Mouse (Mus musculus) intestine, embryonic 15.5 days (tissue): ENCODE results near the gene Tgfb1i1. TPM values are rescaled to one million over a fixed set of nuclear protein-coding genes. Genes with fewer than 3 reads are reported as not detected.

Source experiments
- ATAC-seq: fragments of 200-750 bp; cut with Nextera tagmentation; 2 replicates; pipeline ENCODE4 v1.8.0; 2017; ENCODE audit warnings: moderate TSS enrichment, moderate library complexity
- H3K27ac ChIP-seq: fragments of 300-500 bp; sonication (generic); 2 replicates; pipeline ENCODE4 v1.5.1; 2015; ENCODE audit warnings: mild to moderate bottlenecking, inconsistent platforms
- H3K27me3 ChIP-seq: fragments of 300-500 bp; sonication (generic); replicated peaks from 2 replicates; pipeline ENCODE4 v1.6.1; 2015; ENCODE audit warnings: inconsistent platforms
- H3K36me3 ChIP-seq: fragments of 300-500 bp; sonication (generic); 2 replicates; pipeline ENCODE4 v1.6.1; 2015; ENCODE audit warnings: inconsistent platforms
- H3K4me1 ChIP-seq: fragments of 300-500 bp; sonication (generic); replicated peaks from 2 replicates; pipeline ENCODE4 v1.6.1; 2015; ENCODE audit warnings: inconsistent platforms
- H3K4me2 ChIP-seq: fragments of 300-500 bp; sonication (generic); replicated peaks from 2 replicates; pipeline ENCODE4 v1.6.1; 2015; ENCODE audit warnings: mild to moderate bottlenecking, inconsistent platforms
- H3K4me3 ChIP-seq: fragments of 300-500 bp; sonication (generic); replicated peaks from 2 replicates; pipeline ENCODE4 v1.5.1; 2015; ENCODE audit warnings: inconsistent platforms
- H3K9ac ChIP-seq: fragments of 300-500 bp; sonication (generic); 2 replicates; pipeline ENCODE4 v1.6.1; 2015; ENCODE audit warnings: inconsistent platforms
- H3K9me3 ChIP-seq: fragments of 300-500 bp; sonication (generic); 2 replicates; pipeline ENCODE4 v1.6.1; 2016; ENCODE audit warnings: inconsistent platforms
- WGBS: fragments of 180-500 bp; shearing (Covaris S2); methylation state at CpG from one replicate; pipeline ENCODE4 v1.1.7; 2015; 5-methylcytosine and 5-hydroxymethylcytosine counted together
- polyA plus RNA-seq: library from polyadenylated mRNA; unstranded; fragments of >200 nt; fragmentation: Nextera tagmentation; extraction: Ambion mirVana; gene quantifications from 2 replicates; pipeline ENCODE4 v1.2.1, GENCODE M21; 2015

Tgfb1i1 gene
- 160 and 163 TPM in 2 replicates for polyA plus RNA-seq

- 4% methylated on average over 29 of the region's 30 CpGs for WGBS
- Histone ChIP-seq H3K27me3 (no peaks in the 10 kb centered on the region), H3K27ac (peak within 1 kb of the TSS; percentile 88), H3K9me3 (no peaks in the 10 kb centered on the region), H3K36me3 (peaks cover 24% of the 10 kb centered on the region; the same call in 1 of the 2 replicates), H3K4me2 (peak within 1 kb of the TSS; percentile 62), H3K9ac (peak within 1 kb of the TSS; percentile 60), H3K4me3 (peak within 1 kb of the TSS; percentile 46), H3K4me1 (peaks cover 21% of the 10 kb centered on the region)
- ATAC-seq = peak; percentile 87
These were observed at the start of gene Tgfb1i1 for GRCm38 (mm10) chr7:128246496-128247391. Tgfb1i1 (plus strand) TSS chr7:128246812.

DNA sequence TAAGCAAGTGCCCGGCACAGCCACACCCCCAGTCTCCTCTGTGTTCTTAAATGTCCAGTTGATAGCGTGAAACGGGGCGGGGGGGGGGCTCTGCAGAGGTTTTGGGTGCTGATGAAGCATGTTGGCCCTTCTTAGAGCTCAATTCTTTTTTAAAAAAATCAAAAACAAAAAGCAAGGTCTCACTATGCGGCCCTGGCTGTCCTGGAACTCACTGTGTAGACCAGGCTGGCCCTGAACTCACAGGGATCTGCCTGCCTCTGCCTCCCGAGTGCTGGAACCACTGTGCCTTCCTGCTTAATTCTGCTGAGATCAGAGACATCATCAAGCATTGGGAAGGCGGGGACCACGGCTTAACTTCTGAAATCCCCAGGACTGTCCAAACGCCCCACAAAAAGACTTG lies 45.0 kb upstream of the Tgfb1i1 start:
- Histone ChIP-seq H3K4me2 (no peak overlapping the region), H3K9me3 (no peaks in the 10 kb centered on the region), H3K27me3 (no peaks in the 10 kb centered on the region), H3K4me3 (no peak overlapping the region), H3K27ac (no peak overlapping the region), H3K9ac (no peak overlapping the region), H3K4me1 (no peaks in the 10 kb centered on the region), H3K36me3 (no peaks in the 10 kb centered on the region)
- 89% methylated on average over 9 of the region's 9 CpGs for WGBS
- ATAC-seq = no peak

DNA sequence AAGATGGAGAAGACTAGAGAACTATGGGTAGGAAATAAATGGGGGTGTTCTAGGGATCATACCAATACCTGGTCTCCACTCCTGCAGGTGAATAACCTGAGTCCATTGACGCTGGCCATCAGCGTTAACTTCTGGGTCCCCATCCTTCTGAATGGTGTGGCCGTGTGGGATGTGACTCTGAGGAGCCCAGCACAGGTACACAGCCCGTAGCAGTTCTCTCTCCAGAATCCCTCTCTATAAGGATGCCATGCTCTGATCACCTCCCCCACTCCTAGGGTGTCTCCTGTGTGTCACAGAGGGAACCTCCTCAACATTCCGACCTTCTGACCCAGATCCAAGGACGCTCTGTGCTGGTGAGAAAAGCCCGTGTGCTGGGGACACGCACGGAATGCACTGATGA lies 43.5 kb upstream of the Tgfb1i1 start:
- ATAC-seq = no peak
- no peak overlapping the region for H3K9ac ChIP-seq
- 76% methylated on average over 9 of the region's 9 CpGs for WGBS

DNA sequence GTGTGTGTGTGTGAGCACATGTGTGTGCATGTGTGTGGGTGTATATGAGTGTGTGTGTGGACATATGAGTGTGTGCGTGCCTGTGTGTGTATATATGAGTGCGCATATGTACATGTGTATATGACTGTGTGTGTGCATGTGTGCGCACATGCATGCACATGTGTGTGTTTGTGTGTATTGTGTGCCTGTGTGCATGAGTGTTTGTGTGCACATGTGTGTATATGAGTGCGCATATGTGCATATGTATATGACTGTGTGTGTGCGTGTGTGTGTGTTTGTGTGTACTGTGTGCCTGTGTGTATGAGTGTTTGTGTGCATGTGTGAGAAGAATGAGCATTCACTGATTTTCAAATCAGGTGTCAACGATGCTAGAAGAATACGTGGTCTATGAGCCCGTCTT lies 42.4 kb upstream of the Tgfb1i1 start:
- H3K4me3 ChIP-seq = no peak overlapping the region
- WGBS = 88% methylated on average over 8 of the region's 8 CpGs
- no peak overlapping the region for H3K9ac ChIP-seq

More for the DNA sequence above, 43.5 kb upstream of the Tgfb1i1 start:
- Histone ChIP-seq H3K9me3 (no peaks in the 10 kb centered on the region), H3K27me3 (no peaks in the 10 kb centered on the region), H3K27ac (no peak overlapping the region), H3K4me3 (no peak overlapping the region), H3K4me1 (no peaks in the 10 kb centered on the region), H3K36me3 (no peaks in the 10 kb centered on the region), H3K4me2 (no peak overlapping the region)

GRCm38 (mm10) chr7:128205695-128206094 lies 40.9 kb upstream of the Tgfb1i1 start:
- Histone ChIP-seq H3K27me3 (no peaks in the 10 kb centered on the region), H3K9ac (no peak overlapping the region), H3K4me3 (no peak overlapping the region), H3K27ac (no peak overlapping the region), H3K36me3 (no peaks in the 10 kb centered on the region), H3K4me1 (no peaks in the 10 kb centered on the region), H3K4me2 (no peak overlapping the region), H3K9me3 (no peaks in the 10 kb centered on the region)
- no peak for ATAC-seq
- WGBS = 84% methylated on average over 18 of the region's 18 CpGs

More for the DNA sequence above, 42.4 kb upstream of the Tgfb1i1 start:
- no peaks in the 10 kb centered on the region for H3K9me3 ChIP-seq
- ATAC-seq = no peak
- H3K27ac ChIP-seq = no peak overlapping the region
- H3K4me2 ChIP-seq = no peak overlapping the region
- no peaks in the 10 kb centered on the region for H3K4me1 ChIP-seq
- H3K27me3 ChIP-seq = no peaks in the 10 kb centered on the region
- H3K36me3 ChIP-seq = no peaks in the 10 kb centered on the region

GRCm38 (mm10) chr7:128206152-128206551 lies 40.5 kb upstream of the Tgfb1i1 start, which contains the start of gene Cox6a2:
Cox6a2 (minus strand) TSS chr7:128206387.
- no peaks in the 10 kb centered on the region for H3K9me3 ChIP-seq
- no peaks in the 10 kb centered on the region for H3K27me3 ChIP-seq
- no peak within 1 kb of the TSS for H3K27ac ChIP-seq
- H3K9ac ChIP-seq = no peak within 1 kb of the TSS
- no peaks in the 10 kb centered on the region for H3K4me1 ChIP-seq
- H3K36me3 ChIP-seq = no peaks in the 10 kb centered on the region
- H3K4me2 ChIP-seq = no peak within 1 kb of the TSS
- 79% methylated on average over 6 of the region's 6 CpGs for WGBS
- H3K4me3 ChIP-seq = no peak within 1 kb of the TSS
- no peak for ATAC-seq

GRCm38 (mm10) chr7:128208187-128208586 lies 38.4 kb upstream of the Tgfb1i1 start:
- Histone ChIP-seq H3K4me2 (no peak overlapping the region), H3K9ac (no peak overlapping the region), H3K27ac (no peak overlapping the region), H3K36me3 (no peaks in the 10 kb centered on the region), H3K9me3 (no peaks in the 10 kb centered on the region), H3K4me1 (no peaks in the 10 kb centered on the region), H3K27me3 (no peaks in the 10 kb centered on the region), H3K4me3 (no peak overlapping the region)
- 6% methylated on average over 4 of the region's 4 CpGs for WGBS
- ATAC-seq = 0 out of 2 replicates have a peak, but pooled peaks have one; percentile 47

GRCm38 (mm10) chr7:128209826-128210225 lies 36.8 kb upstream of the Tgfb1i1 start:
- no peak overlapping the region for H3K9ac ChIP-seq
- H3K36me3 ChIP-seq = no peaks in the 10 kb centered on the region
- H3K27ac ChIP-seq = no peak overlapping the region
- no peak overlapping the region for H3K4me2 ChIP-seq
- no peak for ATAC-seq
- 40% methylated on average over 3 of the region's 3 CpGs for WGBS
- H3K4me3 ChIP-seq = no peak overlapping the region
- no peaks in the 10 kb centered on the region for H3K27me3 ChIP-seq
- no peaks in the 10 kb centered on the region for H3K4me1 ChIP-seq
- no peaks in the 10 kb centered on the region for H3K9me3 ChIP-seq

DNA sequence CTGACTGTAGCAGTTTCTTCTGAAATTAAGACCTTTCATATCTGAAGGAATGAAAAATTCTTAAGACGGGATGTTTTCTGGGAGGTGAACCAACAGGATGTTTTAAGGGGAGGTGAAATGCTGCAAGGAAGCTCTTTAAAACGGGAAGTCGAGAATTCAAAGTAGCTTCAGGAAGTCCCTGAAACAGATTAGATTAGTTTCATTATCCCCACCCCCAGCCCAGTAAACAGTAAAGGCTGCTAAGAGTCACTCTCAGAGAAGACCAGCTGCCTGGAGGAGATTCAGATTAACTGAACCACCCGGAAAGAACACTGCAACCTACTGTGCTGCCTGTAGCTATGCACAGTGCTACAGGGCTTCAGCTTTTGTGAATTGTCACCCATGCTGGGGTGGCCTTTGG lies 26.7 kb upstream of the Tgfb1i1 start:
- no peak for ATAC-seq
- Histone ChIP-seq H3K4me3 (no peak overlapping the region), H3K9ac (no peak overlapping the region), H3K27me3 (no peaks in the 10 kb centered on the region), H3K36me3 (no peaks in the 10 kb centered on the region), H3K4me1 (no peaks in the 10 kb centered on the region), H3K4me2 (no peak overlapping the region), H3K9me3 (no peaks in the 10 kb centered on the region), H3K27ac (no peak overlapping the region)
- 79% methylated on average over 4 of the region's 4 CpGs for WGBS

DNA sequence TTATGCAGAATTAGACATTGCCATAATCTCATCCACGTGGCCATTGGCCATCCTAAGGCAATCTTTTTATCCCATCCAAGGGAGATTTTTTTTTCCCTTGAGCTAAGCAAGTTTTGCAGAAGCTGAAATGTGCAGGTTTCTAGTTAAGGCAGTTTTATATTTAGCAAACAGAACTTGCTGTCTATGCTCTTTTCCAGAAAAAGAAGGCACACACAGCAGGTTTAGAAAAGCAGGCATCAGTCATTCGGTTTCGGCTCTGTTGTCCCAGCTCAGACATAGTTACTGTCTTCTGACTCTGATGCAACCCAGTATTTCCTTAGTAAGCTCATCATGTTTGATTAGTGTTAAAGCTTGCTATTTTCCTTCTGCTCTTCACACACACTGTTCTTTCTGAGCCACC lies 25.7 kb upstream of the Tgfb1i1 start:
- no peaks in the 10 kb centered on the region for H3K9me3 ChIP-seq
- H3K27me3 ChIP-seq = no peaks in the 10 kb centered on the region
- H3K4me1 ChIP-seq = no peaks in the 10 kb centered on the region
- 89% methylated on average over 3 of the region's 3 CpGs for WGBS
- no peak overlapping the region for H3K4me3 ChIP-seq
- no peak overlapping the region for H3K27ac ChIP-seq
- no peaks in the 10 kb centered on the region for H3K36me3 ChIP-seq
- H3K9ac ChIP-seq = no peak overlapping the region
- H3K4me2 ChIP-seq = no peak overlapping the region
- no peak for ATAC-seq

- WGBS = 41% methylated on average over 8 of the region's 8 CpGs
- H3K27ac ChIP-seq = no peak overlapping the region
- no peak for ATAC-seq
These were observed 14.9 kb upstream of the Tgfb1i1 start for GRCm38 (mm10) chr7:128231741-128232140.

GRCm38 (mm10) chr7:128234796-128235195 lies 11.8 kb upstream of the Tgfb1i1 start:
- no peak for ATAC-seq
- WGBS = 87% methylated on average over 2 of the region's 2 CpGs
- no peaks in the 10 kb centered on the region for H3K9me3 ChIP-seq
- H3K4me3 ChIP-seq = no peak overlapping the region
- no peaks in the 10 kb centered on the region for H3K27me3 ChIP-seq
- H3K36me3 ChIP-seq = no peaks in the 10 kb centered on the region
- no peak overlapping the region for H3K27ac ChIP-seq
- peaks cover 8% of the 10 kb centered on the region for H3K4me1 ChIP-seq
- no peak overlapping the region for H3K4me2 ChIP-seq
- H3K9ac ChIP-seq = no peak overlapping the region

More at GRCm38 (mm10) chr7:128231741-128232140, 14.9 kb upstream of the Tgfb1i1 start:
- no peak overlapping the region for H3K4me2 ChIP-seq
- H3K4me1 ChIP-seq = peaks cover 2% of the 10 kb centered on the region
- no peaks in the 10 kb centered on the region for H3K9me3 ChIP-seq
- no peaks in the 10 kb centered on the region for H3K36me3 ChIP-seq
- no peak overlapping the region for H3K9ac ChIP-seq
- H3K27me3 ChIP-seq = no peaks in the 10 kb centered on the region
- H3K4me3 ChIP-seq = no peak overlapping the region

DNA sequence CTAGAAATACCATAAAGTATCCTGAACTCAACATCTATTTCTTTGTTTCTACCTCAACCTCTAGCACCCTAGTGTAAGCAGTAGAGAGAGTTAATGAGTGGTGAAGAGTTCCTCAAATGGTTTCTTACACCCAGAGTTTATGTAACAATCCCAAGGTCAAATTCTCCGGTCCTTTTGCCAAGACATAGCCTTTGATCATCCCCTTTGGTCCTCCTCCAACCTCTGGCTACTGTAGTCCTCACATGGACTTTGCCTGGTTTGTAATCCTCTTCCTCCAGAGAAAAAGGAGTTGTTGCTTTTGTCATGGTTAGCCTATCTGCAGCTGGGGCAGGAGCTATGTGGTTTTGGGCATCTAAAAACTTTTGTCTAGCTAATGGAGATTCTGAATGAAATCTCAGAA lies 11.1 kb upstream of the Tgfb1i1 start:
- Histone ChIP-seq H3K27me3 (no peaks in the 10 kb centered on the region), H3K4me1 (peaks cover 11% of the 10 kb centered on the region), H3K4me3 (no peak overlapping the region), H3K9ac (no peak overlapping the region), H3K4me2 (no peak overlapping the region), H3K27ac (no peak overlapping the region), H3K36me3 (peaks cover 5% of the 10 kb centered on the region), H3K9me3 (no peaks in the 10 kb centered on the region)
- no peak for ATAC-seq
- 84% methylated on average over 1 of the region's 1 CpGs for WGBS
